Mouse (Mus musculus) cerebellum, adult 2 months (tissue): ENCODE measurements around the gene Uqcrq. TPM values are rescaled to one million over a fixed set of nuclear protein-coding genes. Genes with fewer than 3 reads are reported as not detected.
A peak's percentile ranks its signal among the peaks of the same experiment; 100 is the strongest.

Experiments
- DNase-seq, 2 experiments: peaks; one replicate each; pipeline ENCODE4 v3.0.0; 2021
- H3K27ac ChIP-seq: fragments of 200-500 bp; 2 replicates; pipeline ENCODE4 v1.5.1; 2012; ENCODE audit warnings: low read length, control low read depth, inconsistent platforms; ENCODE audit not compliant: insufficient read depth
- H3K27me3 ChIP-seq: fragments of 200-500 bp; 2 replicates; pipeline ENCODE4 v1.6.1; 2012; ENCODE audit warnings: inconsistent platforms, mild to moderate bottlenecking, low read length, moderate library complexity; ENCODE audit not compliant: control insufficient read depth, insufficient read depth
- H3K4me1 ChIP-seq: fragments of 200-500 bp; 2 replicates; pipeline ENCODE4 v1.6.1; 2011; ENCODE audit warnings: low read length; ENCODE audit not compliant: control insufficient read depth, insufficient read depth
- H3K4me3 ChIP-seq: fragments of 200-500 bp; replicated peaks from 2 replicates; pipeline ENCODE3; 2011; ENCODE audit warnings: mild to moderate bottlenecking, low read depth, low read length, control low read depth; ENCODE audit not compliant: insufficient read depth
- CTCF ChIP-seq: fragments of 200-500 bp; IDR thresholded peaks from 2 replicates; pipeline ENCODE4 v1.5.1; 2011; ENCODE audit warnings: low read depth, mild to moderate bottlenecking, control low read depth, low read length, moderate library complexity, borderline replicate concordance; ENCODE audit not compliant: insufficient read depth
- POLR2A ChIP-seq: fragments of 200-500 bp; IDR thresholded peaks from 2 replicates; pipeline ENCODE4 v1.6.1; 2011; ENCODE audit warnings: low read length, control low read depth, borderline replicate concordance; ENCODE audit not compliant: insufficient read depth
- WGBS: fragments of 180-500 bp; shearing (Covaris S2); methylation state at CpG from one replicate; pipeline ENCODE4 v1.1.7; 2018; 5-methylcytosine and 5-hydroxymethylcytosine counted together
- polyA plus RNA-seq: library from polyadenylated mRNA; depleted of rRNA; stranded (reverse); fragments of >200 nt; gene quantifications from 2 replicates; pipeline ENCODE4 v1.2.3, GENCODE M21; 2012

Uqcrq gene
- polyA plus RNA-seq, 1 experiment, result 454 TPM

DNA sequence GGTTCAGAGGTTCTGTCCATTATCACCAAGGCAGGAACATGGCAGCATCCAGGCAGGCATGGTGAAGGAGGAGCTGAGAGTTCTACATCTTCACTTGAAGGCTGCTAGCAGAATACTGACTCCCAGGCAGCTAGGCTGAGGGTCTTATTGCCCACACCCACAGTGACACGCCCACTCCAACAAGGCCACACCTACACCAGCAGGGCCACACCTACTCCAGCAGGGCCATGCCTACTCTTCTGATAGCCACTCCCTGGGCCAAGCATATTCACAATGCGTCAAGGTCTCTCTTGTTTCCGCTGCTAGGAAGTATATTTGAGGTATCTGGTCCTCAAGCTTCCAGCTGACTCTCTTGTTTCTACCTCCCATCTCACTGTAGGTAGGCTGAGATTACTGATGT, 28.4 kb upstream of the Uqcrq start:
- no peak for DNase-seq
- no peak for TF ChIP-seq POLR2A
- TF ChIP-seq CTCF, result no peak
- Histone ChIP-seq H3K4me1 (no peaks in the 10 kb centered on the region; the same call in 1 of the 2 replicates), H3K4me3 (no peak overlapping the region), H3K27ac (no peak overlapping the region), H3K27me3 (no peaks in the 10 kb centered on the region)
- WGBS, result 73% methylated on average over 3 of the region's 3 CpGs

DNA sequence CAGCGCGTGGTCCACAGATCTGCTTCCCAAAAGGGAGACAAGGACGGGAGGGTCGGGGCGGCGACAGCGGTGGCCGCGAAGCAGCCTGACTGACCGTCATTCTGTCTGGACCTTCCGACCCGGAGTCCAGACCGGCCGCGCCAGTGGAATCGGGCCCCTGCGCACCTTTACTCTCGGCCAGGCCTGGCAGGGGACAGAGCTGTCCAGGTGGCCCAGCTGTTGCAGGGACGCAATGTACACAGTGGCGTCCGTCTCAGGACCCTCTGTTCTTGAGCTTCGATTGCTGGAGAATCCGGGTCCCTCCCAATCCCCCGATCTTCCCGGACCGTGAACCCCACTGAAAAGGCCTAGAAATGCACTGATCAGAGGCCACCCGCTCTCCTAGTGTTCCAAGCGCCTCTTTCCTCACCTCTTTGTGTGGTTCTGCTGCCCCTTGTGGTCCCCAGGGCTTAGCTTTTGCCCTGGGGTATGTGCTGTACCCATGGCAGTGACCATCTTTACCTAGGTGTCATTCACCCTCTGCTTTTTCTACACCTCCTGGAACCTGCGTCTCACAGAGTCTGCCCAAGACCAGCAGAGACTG, 26.8 kb upstream of the Uqcrq start:
- H3K4me3 ChIP-seq, result peak overlapping the region; percentile 48
- WGBS, result 36% methylated on average over 29 of the region's 29 CpGs
- no peak for DNase-seq
- no peak for TF ChIP-seq CTCF
- H3K27me3 ChIP-seq, result no peaks in the 10 kb centered on the region
- peaks cover 7% of the 10 kb centered on the region for H3K4me1 ChIP-seq
- H3K27ac ChIP-seq, result no peak overlapping the region

DNA sequence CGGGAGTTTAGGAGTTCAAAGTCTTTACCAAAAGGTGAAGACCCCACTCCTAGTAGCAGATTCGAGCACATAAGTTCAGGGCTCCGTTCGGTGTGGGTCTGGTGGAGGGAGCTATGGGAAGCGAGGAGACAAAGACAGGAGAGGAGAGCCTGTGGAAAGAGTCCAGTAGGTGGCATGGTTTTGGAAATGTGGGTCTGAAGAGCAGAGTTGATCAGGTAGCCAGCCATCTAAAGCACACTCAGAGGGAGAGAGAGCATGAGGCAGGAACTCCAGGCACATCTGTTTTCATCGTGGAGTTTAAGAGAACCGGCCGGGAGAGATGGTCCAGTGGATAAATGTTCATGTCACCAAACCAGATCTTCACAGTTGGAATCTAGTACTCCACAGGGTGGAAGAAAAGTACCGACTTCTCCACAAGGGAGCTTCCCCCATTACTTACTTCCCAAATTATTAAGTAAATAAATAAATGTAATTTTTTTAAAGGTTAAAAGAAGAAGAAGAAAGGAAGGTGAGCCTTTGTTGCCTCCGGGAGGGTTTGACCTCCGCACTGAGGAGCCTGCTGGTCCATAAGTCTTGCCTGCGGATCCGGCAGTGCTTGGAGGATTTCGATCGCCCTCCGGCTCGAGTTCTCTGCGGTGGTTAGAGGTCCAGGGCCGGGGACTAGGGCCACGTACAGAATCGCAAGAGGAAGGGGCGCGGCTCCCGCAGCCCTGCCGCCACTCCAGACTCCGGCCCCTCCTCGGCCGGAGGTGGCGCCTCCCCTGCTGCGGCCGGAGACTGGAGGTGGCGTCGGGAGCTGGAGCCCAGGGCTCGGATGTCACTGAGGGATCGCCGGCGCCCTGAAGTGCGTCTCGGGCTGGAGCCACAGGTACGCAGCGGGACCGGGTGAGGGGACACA, 26.1 kb upstream of the Uqcrq start, which contains the start of the genes Gm10447 and Shroom1:
TSS of gene Gm10447 (minus strand) at position 637 of the 898 bp plus-strand sequence.
TSS of gene Shroom1 (plus strand) at position 732 of the 898 bp plus-strand sequence.
- peak within 1 kb of the TSS; percentile 48 for H3K4me3 ChIP-seq
- no peak within 1 kb of the TSS for H3K27ac ChIP-seq
- WGBS, result 9% methylated on average over 42 of the region's 42 CpGs
- TF ChIP-seq POLR2A (no peak), CTCF (peak; percentile 31; the same call in 1 of the 2 replicates)
- peak; percentile 51 to 62 for DNase-seq
- H3K27me3 ChIP-seq, result no peaks in the 10 kb centered on the region
- H3K4me1 ChIP-seq, result peaks cover 9% of the 10 kb centered on the region

DNA sequence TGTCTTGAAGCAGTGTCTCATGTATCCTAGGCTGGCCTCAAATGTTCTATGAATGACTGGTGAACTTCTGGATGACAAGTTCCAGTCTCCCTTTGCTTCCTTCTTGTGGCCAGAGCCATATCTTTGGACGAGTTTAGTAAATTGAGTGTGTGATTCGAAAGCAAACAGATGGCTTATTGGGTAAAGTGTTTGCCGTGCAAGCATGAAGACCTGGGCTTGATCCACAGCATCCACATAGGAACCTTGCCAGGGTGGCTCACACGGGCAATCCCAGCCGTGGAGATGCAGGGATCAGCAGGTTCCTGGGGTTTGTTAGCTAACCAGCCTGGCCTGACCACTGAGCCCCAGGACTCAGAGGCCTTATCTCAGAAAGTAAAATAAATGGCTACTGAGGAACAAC, 22.4 kb upstream of the Uqcrq start:
- H3K4me3 ChIP-seq, result no peak overlapping the region
- H3K4me1 ChIP-seq, result peaks cover 21% of the 10 kb centered on the region
- no peak overlapping the region for H3K27ac ChIP-seq
- 44% methylated on average over 5 of the region's 5 CpGs for WGBS
- TF ChIP-seq CTCF (no peak), POLR2A (no peak)
- no peak for DNase-seq
- no peaks in the 10 kb centered on the region for H3K27me3 ChIP-seq

DNA sequence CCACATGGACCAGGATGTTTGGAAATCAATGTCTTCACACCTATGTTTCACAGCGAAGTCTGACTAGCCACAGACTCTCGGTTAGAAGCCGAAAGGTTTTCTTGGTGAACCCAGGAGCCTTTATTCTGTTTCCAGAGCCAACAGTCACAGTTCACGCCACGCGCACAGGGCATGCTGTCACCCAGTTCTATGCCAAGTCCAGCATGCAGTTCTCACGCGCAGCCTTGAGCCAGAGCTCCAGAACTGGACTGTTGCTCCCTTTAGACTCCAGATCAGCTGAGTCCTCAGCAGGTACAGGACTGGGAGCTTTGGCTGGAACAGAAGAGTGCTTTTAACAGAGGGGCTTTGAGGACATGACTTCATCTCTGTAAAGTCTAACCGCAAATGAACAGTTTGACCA, 21.8 kb upstream of the Uqcrq start:
- H3K27me3 ChIP-seq, result no peaks in the 10 kb centered on the region
- H3K27ac ChIP-seq, result no peak overlapping the region
- TF ChIP-seq POLR2A (no peak), CTCF (no peak)
- peaks cover 21% of the 10 kb centered on the region for H3K4me1 ChIP-seq
- H3K4me3 ChIP-seq, result no peak overlapping the region
- DNase-seq, result peak; percentile 62 to 79
- 24% methylated on average over 9 of the region's 9 CpGs for WGBS

DNA sequence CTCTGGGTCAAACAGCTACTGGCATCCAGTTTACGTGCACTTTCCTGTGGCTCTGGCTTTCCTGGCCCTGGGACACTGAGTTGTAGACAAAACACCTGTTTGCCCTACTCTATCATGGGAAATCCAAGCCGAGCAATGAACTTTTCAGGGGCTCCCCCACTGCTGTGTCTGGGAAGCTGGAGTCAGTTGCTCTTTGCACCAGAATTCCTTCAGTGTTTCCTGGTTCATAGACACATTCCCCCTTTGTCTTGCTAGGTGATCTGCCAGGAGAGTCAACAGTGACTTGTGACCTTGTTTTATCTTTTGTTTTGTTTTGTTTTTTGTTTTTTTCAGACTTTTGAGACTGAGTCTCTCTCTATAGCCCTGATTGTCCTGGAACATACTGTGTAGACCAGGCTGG, 20.7 kb upstream of the Uqcrq start:
- Histone ChIP-seq H3K4me1 (peaks cover 21% of the 10 kb centered on the region), H3K27me3 (no peaks in the 10 kb centered on the region), H3K27ac (no peak overlapping the region), H3K4me3 (no peak overlapping the region)
- TF ChIP-seq POLR2A (no peak), CTCF (no peak)
- 90% methylated on average over 2 of the region's 2 CpGs for WGBS
- no peak for DNase-seq

DNA sequence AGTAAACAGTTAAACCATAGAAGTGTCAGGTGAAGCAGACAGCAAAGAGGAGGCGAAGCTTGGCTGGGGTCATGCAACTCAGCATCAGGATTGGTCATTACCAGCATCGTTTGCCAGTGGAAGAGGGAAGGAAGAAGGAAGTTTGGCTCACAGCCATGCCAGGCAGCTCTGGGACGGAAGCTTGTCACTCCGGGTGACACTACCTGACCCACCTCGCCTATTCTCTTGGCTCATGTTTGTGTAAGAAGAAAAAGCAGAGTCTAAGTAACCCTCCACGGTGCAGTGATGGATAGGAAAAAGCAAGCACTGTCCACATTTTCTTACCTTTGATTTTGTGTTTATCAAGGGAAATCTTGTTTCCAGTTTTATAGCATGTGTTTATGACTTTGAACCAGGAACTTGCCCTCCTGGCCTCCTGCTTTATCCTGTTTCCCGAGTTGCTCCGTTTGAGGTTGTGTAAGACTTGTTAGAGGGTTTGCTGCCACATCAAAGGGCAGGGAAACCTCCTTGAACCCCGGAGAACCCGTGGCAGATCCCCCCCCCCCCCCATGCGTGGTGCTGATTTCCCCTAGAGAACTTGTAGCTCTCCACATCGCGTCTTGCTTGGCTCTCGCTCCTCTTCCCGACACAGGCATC, 19.6 kb upstream of the Uqcrq start:
- DNase-seq, result no peak
- no peaks in the 10 kb centered on the region for H3K27me3 ChIP-seq
- 31% methylated on average over 15 of the region's 15 CpGs for WGBS
- no peak overlapping the region for H3K4me3 ChIP-seq
- no peak overlapping the region for H3K27ac ChIP-seq
- H3K4me1 ChIP-seq, result peaks cover 21% of the 10 kb centered on the region
- TF ChIP-seq CTCF (no peak), POLR2A (no peak)

DNA sequence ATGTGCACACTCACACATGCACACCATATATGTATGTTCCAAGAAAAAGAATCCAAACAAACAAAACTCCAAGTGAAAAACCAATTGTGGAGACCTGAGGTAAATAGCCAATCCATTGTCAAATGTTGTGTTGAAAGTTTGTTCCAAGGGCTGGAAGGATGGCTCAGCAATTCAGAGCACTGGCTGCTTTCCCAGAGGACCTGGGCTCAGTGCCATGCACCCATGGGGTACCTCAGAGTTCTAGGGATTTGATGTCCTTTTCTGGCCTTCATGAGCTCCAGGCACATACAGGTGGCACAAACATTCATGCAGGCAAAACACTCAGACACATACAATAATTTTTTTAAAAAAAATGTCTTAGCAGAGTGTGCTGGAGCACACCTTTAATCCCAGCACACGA, 17.9 kb upstream of the Uqcrq start:
- TF ChIP-seq POLR2A (no peak), CTCF (no peak)

More for the DNA sequence above, 17.9 kb upstream of the Uqcrq start:
- Histone ChIP-seq H3K27ac (no peak overlapping the region), H3K4me3 (no peak overlapping the region), H3K4me1 (peaks cover 21% of the 10 kb centered on the region), H3K27me3 (no peaks in the 10 kb centered on the region)
- 9% methylated on average over 1 of the region's 1 CpGs for WGBS
- peak; percentile 95 to 96 for DNase-seq
